Mouse (Mus musculus) ZHBTc4 (cell line): Measurements from ENCODE around the gene Hnrnpd.

Experiments used
- DNase-seq: peaks from one replicate; pipeline ENCODE4 v3.0.0-alpha.2; 2011; ENCODE audit warnings: low read depth, low spot score

Gene Hnrnpd

GRCm38 (mm10) chr5:99978699-99979442 is at the start of gene Hnrnpd, which contains the start of gene 4930524J08Rik:
Gene Hnrnpd (minus strand): TSS chr5:99978938.
Gene 4930524J08Rik (plus strand): TSS chr5:99979061.
- peak; percentile 99 for DNase-seq

GRCm38 (mm10) chr5:100024868-100025267 is 46.1 kb upstream of the Hnrnpd start:
- no peak for DNase-seq

- DNase-seq = no peak
These were observed 45.7 kb upstream of the Hnrnpd start for GRCm38 (mm10) chr5:100024403-100024802.

- DNase-seq = no peak
These were observed 41.4 kb upstream of the Hnrnpd start for GRCm38 (mm10) chr5:100020089-100020488.

GRCm38 (mm10) chr5:100012599-100012998 is 33.9 kb upstream of the Hnrnpd start:
- DNase-seq = no peak

GRCm38 (mm10) chr5:100008485-100008884 is 29.7 kb upstream of the Hnrnpd start:
- DNase-seq = peak; percentile 49

GRCm38 (mm10) chr5:100007040-100007375 is 28.3 kb upstream of the Hnrnpd start:
- peak; percentile 89 for DNase-seq

GRCm38 (mm10) chr5:100006324-100007039 is 27.7 kb upstream of the Hnrnpd start:
- DNase-seq = no peak

GRCm38 (mm10) chr5:100005896-100006295 is 27.2 kb upstream of the Hnrnpd start:
- no peak for DNase-seq

GRCm38 (mm10) chr5:100005431-100005830 is 26.7 kb upstream of the Hnrnpd start:
- DNase-seq = no peak

GRCm38 (mm10) chr5:100003895-100004294 is 25.2 kb upstream of the Hnrnpd start:
- DNase-seq = no peak

- no peak for DNase-seq
These were observed 21.8 kb upstream of the Hnrnpd start for GRCm38 (mm10) chr5:100000500-100000899.

- no peak for DNase-seq
These were observed 21.3 kb upstream of the Hnrnpd start for GRCm38 (mm10) chr5:100000048-100000447.

- DNase-seq = no peak
These were observed 15.9 kb upstream of the Hnrnpd start for GRCm38 (mm10) chr5:99994680-99995079.

GRCm38 (mm10) chr5:99994166-99994565 is 15.4 kb upstream of the Hnrnpd start:
- DNase-seq = no peak

GRCm38 (mm10) chr5:99983452-99984061 is 4.8 kb upstream of the Hnrnpd start:
- no peak for DNase-seq

- peak; percentile 95 for DNase-seq
These were observed 1.0 kb downstream of the Hnrnpd start for GRCm38 (mm10) chr5:99977516-99978301.

GRCm38 (mm10) chr5:99976334-99976955 is 2.3 kb downstream of the Hnrnpd start:
- DNase-seq = peak; percentile 36

- DNase-seq = no peak
These were observed 3.0 kb downstream of the Hnrnpd start for GRCm38 (mm10) chr5:99975776-99976175.

- DNase-seq = no peak
These were observed 3.7 kb downstream of the Hnrnpd start for GRCm38 (mm10) chr5:99975061-99975460.

GRCm38 (mm10) chr5:99973941-99974340 is 4.8 kb downstream of the Hnrnpd start:
- peak; percentile 71 for DNase-seq
